Mouse (Mus musculus): ENCODE data around the gene Ovca2. TPM values are rescaled to one million over a fixed set of nuclear protein-coding genes. Genes with fewer than 3 reads are reported as not detected.

Ovca2 gene
- total RNA-seq, 2 experiments from 2014 or later = 10.0 to 10.2 TPM

DNA sequence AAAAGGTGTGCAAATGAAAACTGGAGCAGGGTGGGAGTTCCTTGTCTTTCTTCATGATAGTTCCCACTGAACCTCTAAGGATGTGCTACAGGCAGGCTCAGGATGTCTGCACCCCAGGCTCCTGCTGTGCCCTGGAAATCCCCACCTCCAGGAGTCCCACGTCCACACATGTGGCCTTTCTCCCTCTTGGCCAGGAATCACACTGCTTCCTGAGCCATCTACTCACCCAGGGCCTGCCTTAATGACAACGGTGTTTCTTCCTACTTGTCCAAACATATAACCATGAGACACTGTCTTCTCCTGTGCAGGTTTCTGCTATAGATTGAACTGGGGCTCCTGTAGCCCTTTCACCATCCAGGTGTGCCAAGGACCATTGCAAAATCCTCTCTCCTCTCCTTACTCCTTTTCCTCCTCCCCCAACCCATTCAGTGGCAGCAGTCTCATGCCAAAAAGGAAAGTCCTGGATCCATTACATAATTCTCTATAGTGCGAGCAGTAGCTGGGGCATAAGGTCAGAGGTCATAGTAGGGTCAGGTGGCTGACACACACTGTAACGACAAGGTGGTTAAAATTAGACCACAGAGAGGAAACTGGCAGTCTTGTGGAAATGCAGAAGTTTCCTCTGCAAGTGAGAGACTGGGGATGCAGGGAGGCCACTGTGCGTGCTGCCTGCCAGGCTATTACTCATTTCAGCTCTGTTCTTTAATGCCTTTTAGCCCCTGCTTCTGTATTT is 41.8 kb downstream of the Ovca2 start:
- DNase-seq (ENCODE audit: low spot score in 2 of 2) = peak in 1 of 2 experiments; percentile 45
- intact Hi-C loops (cut with DNase I) = no loop called here

DNA sequence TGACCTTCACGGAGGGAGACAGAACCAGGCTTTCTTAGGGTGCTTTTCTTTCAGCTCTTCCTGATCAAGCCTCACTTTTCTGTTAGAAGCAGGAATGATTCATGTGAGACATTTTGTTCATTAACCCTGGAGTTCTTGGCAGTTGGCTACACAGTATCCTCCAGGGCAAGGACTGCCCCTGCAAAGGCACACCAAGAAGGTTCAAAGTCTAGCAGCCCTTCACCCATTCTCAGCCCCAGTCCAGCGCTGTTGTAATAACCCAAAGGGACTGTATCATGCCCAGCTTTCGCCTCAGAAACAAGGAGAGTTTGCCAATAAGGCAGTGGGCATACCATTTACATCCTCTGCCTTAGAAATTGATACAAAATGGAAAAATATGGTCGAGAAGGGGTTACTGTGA is 43.3 kb downstream of the Ovca2 start:
- intact Hi-C loops (cut with DNase I) = no loop called here
- no peak for DNase-seq (ENCODE audit: low spot score in 2 of 2)

DNA sequence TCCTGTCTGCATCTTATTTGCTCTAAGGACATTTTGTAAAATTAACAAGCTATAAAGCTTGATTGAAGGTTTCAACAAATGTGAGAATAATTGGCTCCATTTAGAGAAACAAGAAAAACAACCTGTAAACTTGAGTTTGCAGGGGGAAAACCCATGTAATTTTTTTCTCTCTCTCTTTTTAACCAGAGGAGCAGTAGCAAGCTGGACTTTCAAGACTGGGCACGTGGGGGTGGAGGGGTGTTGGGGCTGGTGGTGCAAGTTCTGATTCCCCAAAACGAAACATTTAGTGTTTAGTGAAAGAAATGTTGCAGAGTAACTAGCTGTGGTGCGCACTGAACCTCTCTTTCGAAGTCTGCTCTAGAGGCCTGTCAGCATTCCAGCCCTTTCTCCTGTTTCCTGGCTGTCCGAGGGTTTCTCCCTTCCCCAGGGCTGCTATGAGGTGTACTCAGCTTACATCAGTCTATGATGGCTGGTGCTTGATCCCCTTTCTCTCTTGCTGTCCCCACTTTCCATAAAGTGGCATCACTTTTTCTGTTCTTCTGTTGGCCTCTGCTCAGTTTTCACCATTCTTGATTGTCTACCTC is 44.1 kb downstream of the Ovca2 start:
- intact Hi-C loops (cut with DNase I) = no loop called here
- DNase-seq (ENCODE audit: low spot score in 2 of 2) = no peak

DNA sequence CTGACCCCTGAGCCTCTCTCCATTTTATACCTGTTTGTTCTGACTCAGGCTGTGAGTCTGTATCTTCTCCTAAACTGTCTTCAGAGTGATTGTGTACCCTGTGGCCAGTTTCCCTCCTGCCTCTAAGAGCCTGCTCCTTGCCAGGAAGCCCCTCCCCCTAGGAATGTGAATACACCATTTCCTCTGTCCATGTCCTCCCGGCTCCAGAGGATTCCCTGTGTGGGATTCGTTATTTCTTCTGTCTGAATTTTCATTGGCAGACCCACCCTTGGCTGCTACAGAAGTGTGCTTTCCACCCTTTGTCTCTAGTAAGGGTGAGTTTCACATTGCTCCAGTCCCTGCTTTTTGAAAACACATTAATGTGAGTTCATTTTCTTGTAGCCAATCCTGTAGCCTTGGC is 44.7 kb downstream of the Ovca2 start:
- intact Hi-C loops (cut with DNase I) = no loop called here
- DNase-seq (ENCODE audit: low spot score in 2 of 2) = no peak

GRCm38 (mm10) chr11:75133391-75133790 is 45.2 kb downstream of the Ovca2 start:
- intact Hi-C loops (cut with DNase I) = no loop called here
- no peak for DNase-seq (ENCODE audit: low spot score in 2 of 2)

DNA sequence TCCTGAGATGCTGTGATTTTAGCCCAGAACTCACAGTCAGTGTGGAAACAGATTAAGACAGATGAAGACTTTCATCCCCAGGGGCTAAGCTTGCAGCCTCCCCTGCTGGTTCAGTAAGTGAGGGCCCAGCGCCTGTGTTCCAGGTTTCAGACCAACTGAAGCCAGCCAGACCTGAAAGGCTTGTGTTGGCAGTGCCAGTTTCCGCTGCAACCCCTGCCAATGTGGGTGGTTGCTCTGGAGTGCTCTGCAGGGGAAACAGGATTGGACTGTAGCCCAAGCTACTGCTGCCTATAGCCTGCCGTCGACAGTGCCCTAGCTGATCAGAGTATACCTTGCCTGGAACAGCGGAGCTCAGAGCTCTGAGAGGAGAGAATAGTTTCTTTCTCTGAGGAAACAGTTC is 46.4 kb downstream of the Ovca2 start:
- peak; percentile 49 to 56 for DNase-seq (ENCODE audit: low spot score in 2 of 2)
- intact Hi-C loops (cut with DNase I) = no loop called here

DNA sequence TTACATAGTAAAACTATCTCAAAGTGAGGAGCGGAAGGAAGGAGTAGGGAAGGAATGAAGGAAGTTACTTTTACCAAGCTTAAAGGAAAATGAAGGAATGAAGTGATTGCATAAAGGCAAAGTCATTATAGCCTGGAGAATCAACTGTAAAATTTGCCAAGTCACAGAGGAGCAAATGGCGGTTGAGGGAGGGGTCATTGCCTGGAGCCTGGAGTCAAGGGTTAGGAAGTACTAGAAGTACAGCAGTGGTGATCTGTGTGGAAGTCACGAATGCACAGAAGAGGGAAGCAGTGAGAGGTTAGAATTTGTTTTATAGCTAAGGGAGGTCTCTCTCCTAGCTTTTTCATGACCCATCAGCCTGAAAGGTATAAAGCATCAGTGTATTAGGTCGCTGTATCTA is 47.3 kb downstream of the Ovca2 start:
- intact Hi-C loops (cut with DNase I) = no loop called here
- DNase-seq (ENCODE audit: low spot score in 2 of 2) = no peak

DNA sequence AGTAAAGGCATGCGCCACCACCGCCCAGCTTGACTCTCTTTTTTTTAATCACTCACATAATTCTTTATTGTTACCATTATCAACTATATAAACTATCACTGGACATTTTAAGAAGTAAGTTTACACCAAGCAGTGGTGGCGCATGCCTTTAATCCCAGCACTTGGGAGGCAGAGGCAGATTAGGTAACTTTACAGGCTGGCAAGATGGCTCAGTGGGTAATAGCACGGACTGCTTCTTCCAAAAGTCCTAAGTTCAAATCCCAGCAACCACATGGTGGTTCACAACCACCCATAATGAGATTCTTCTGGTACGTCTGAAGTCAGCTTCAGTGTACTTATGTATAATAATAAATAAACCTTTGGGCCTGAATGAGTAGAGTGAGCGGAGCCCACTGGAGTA is 49.2 kb downstream of the Ovca2 start:
- intact Hi-C loops (cut with DNase I) = no loop called here
- DNase-seq (ENCODE audit: low spot score in 2 of 2) = no peak

DNA sequence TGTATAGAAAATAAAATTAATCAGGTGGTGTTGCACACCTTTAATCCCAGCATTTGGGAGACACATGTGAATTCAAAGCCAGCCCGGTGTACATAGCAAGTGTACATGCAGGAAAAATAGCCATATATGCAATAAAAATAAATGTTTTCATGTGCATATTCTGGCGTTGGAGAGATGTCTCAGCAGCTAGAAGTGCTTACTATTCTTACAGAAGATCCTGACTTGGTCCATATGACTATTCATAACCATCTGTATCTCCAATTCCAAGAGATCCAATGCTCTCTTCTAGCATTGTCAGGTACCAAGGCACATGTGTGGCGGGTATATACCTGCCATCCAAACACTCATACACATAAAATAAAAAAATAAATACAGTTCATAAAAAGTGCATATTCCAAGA is 52.3 kb downstream of the Ovca2 start:
- intact Hi-C loops (cut with DNase I) = no loop called here

More for the DNA sequence above, 52.3 kb downstream of the Ovca2 start:
- no peak for DNase-seq (ENCODE audit: low spot score in 2 of 2)

Small RNA genes within 50 kb of the gene (microRNA-seq; reads per million reads assigned to microRNA genes)
- gene Mir132 (9,102 to 13,265 reads per million in 2 experiments), gene Mir212 (593 to 720 reads per million in 2 experiments)

Other genes with a start within 250 kb of the Ovca2 start
- 1 to 10 TPM; 5.0 to 5.2 TPM for gene Hic1, start 9.3 kb downstream of the Ovca2 start, total RNA-seq (2021)
- gene Dph1, start 12.4 kb upstream of the Ovca2 start, total RNA-seq (2021) = 10 to 100 TPM; 22.0 to 23.7 TPM
- gene Rtn4rl1, start 14.9 kb upstream of the Ovca2 start, total RNA-seq (2021) = 10 to 100 TPM; 59.5 to 65.9 TPM
- gene Rpa1, start 169.5 kb upstream of the Ovca2 start, total RNA-seq (2021) = 10 to 100 TPM; 43.8 to 47.9 TPM
- gene Smyd4, start 169.6 kb upstream of the Ovca2 start, total RNA-seq (2021) = 10 to 100 TPM; 10.6 to 11.6 TPM
- 10 to 100 TPM; 16.4 to 17.5 TPM for gene Serpinf1, start 243.9 kb upstream of the Ovca2 start, total RNA-seq (2021)